Mouse (Mus musculus): ENCODE data around the gene Zkscan1.

Zkscan1 gene

GRCm38 (mm10) chr5:138117199-138118015 is 32.5 kb downstream of the Zkscan1 start:
- no peak for DNase-seq

DNA sequence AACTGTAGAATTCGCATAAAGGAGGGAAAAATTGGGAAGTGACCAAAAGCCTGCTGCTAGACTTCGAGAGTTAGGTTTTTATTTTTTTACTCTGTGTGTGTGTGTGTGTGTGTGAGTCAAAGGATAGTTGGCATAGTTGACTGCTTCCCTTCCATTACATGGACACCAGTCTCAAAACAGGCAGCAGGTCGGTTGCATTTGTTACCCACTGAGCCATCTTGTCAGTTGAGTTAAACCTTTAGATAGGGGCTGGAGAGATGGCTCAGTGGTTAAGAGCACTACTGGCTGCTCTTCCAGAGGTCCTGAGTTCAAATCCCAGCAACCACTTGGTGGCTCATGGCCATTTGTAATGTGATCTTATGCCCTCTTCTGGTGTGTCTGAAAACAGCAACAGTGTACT is 33.2 kb downstream of the Zkscan1 start:
- DNase-seq = no peak

- DNase-seq = no peak
Measured at GRCm38 (mm10) chr5:138132425-138133064, 47.7 kb downstream of the Zkscan1 start.

GRCm38 (mm10) chr5:138137257-138137656 is 52.4 kb downstream of the Zkscan1 start:
- no peak for DNase-seq

- peak; percentile 44 to 54 for DNase-seq
Measured at GRCm38 (mm10) chr5:138137935-138138549, 53.2 kb downstream of the Zkscan1 start.

DNA sequence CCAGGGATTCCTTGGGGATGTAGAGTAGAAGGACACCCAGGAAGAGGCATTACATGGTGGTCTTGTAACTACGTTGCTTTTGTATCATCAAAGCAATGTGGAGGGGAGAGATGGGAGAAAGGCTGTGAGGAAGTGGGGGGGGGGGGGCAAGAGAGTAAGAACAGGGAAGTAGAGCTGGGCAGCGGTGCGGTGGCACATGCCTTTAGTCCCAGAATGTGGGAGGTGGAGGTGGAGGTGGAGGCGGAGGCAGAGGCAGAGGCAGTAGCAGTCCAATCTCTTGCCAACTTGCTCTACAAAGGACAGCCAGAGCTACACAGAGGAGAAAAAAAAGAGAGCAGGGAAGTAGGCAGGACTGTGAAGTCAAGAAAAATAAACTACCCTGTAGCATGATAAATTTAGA is 53.7 kb downstream of the Zkscan1 start:
- no peak for DNase-seq

- DNase-seq = no peak
Measured at GRCm38 (mm10) chr5:138154390-138154789, 69.5 kb downstream of the Zkscan1 start.

GRCm38 (mm10) chr5:138155443-138155976 is 70.6 kb downstream of the Zkscan1 start, which contains the start of gene Zfp113:
Gene Zfp113 (minus strand): TSS chr5:138155744.
- peak; percentile 89 to 90 for DNase-seq
